Mouse (Mus musculus) intestine, postnatal 0 days (tissue): Measurements from ENCODE around the gene Clca3a1. TPM values are rescaled to one million over a fixed set of nuclear protein-coding genes. Genes with fewer than 3 reads are reported as not detected.
"Not testable (repeated sequence)": the region's sequence is repeated elsewhere in the genome, so short reads cannot be mapped to it uniquely, and the experiment has no call there.

ENCODE experiments used
- ATAC-seq: fragments of 200-750 bp; cut with Nextera tagmentation; 2 replicates; pipeline ENCODE4 v1.8.0; 2017; ENCODE audit warnings: mild to moderate bottlenecking, moderate TSS enrichment, moderate library complexity
- H3K27ac ChIP-seq: fragments of 300-500 bp; sonication (generic); 2 replicates; pipeline ENCODE4 v1.5.1; 2014; ENCODE audit warnings: mild to moderate bottlenecking, low read depth, low read length, moderate library complexity
- H3K27me3 ChIP-seq: fragments of 300-500 bp; sonication (generic); replicated peaks from 2 replicates; pipeline ENCODE4 v1.6.1; 2014; ENCODE audit warnings: low read length, mixed read lengths; ENCODE audit not compliant: control insufficient read depth, insufficient read depth
- H3K36me3 ChIP-seq: fragments of 300-500 bp; sonication (generic); 2 replicates; pipeline ENCODE4 v1.6.1; 2014; ENCODE audit warnings: mild to moderate bottlenecking, moderate library complexity; ENCODE audit not compliant: control insufficient read depth, insufficient read depth
- H3K4me1 ChIP-seq: fragments of 300-500 bp; sonication (generic); replicated peaks from 2 replicates; pipeline ENCODE4 v1.6.1; 2014; ENCODE audit warnings: antibody characterized with exemption, low read length, mixed read lengths; ENCODE audit not compliant: control insufficient read depth, insufficient read depth
- H3K4me2 ChIP-seq: fragments of 300-500 bp; sonication (generic); replicated peaks from 2 replicates; pipeline ENCODE4 v1.6.1; 2014; ENCODE audit warnings: low read depth, mild to moderate bottlenecking, moderate library complexity
- H3K4me3 ChIP-seq: fragments of 300-500 bp; sonication (generic); 2 replicates; pipeline ENCODE4 v1.5.1; 2014; ENCODE audit warnings: low read depth, low read length
- H3K9ac ChIP-seq: fragments of 300-500 bp; sonication (generic); 2 replicates; pipeline ENCODE4 v1.6.1; 2014; ENCODE audit warnings: mild to moderate bottlenecking, low read depth, low read length
- H3K9me3 ChIP-seq: fragments of 300-500 bp; sonication (generic); 2 replicates; pipeline ENCODE4 v1.6.1; 2016; ENCODE audit warnings: mixed run types; ENCODE audit not compliant: control insufficient read depth
- CTCF ChIP-seq: sonication (generic); IDR thresholded peaks from 2 replicates; pipeline ENCODE4 v1.5.1; 2016; ENCODE audit warnings: low read depth, mild to moderate bottlenecking, control low read depth, antibody characterized with exemption, moderate library complexity
- WGBS: fragments of 180-500 bp; shearing (Covaris S2); extraction: QIAGEN DNeasy Blood & Tissue Kit; methylation state at CpG from one replicate; pipeline ENCODE4 v1.1.7; 2014; 5-methylcytosine and 5-hydroxymethylcytosine counted together
- polyA plus RNA-seq: library from polyadenylated mRNA; unstranded; fragments of >200 nt; fragmentation: Nextera tagmentation; extraction: Ambion mirVana; gene quantifications from 2 replicates; pipeline ENCODE4 v1.2.1, GENCODE M21; 2015

The Clca3a1 gene
- polyA plus RNA-seq, 1 experiment from 2014 or later = 3.9 TPM

- H3K27ac ChIP-seq = peak overlapping the region; percentile 46; the same call in 1 of the 2 replicates
- 7% methylated on average over 6 of the region's 6 CpGs for WGBS
- H3K9me3 ChIP-seq = no peaks in the 10 kb centered on the region
- peak overlapping the region; percentile 57 for H3K4me2 ChIP-seq
- H3K27me3 ChIP-seq = no peaks in the 10 kb centered on the region
- no peak overlapping the region for H3K9ac ChIP-seq
- TF ChIP-seq CTCF = no peak
- ATAC-seq = peak; percentile 53
- H3K4me1 ChIP-seq = 0 out of 2 replicates have a peak, but pooled peaks cover 5% of the 10 kb centered on the region
- H3K4me3 ChIP-seq = peak overlapping the region; percentile 20; the same call in 1 of the 2 replicates
- H3K36me3 ChIP-seq = no peaks in the 10 kb centered on the region
Observed at GRCm38 (mm10) chr3:144761454-144761853, 677 bp upstream of the Clca3a1 start.

DNA sequence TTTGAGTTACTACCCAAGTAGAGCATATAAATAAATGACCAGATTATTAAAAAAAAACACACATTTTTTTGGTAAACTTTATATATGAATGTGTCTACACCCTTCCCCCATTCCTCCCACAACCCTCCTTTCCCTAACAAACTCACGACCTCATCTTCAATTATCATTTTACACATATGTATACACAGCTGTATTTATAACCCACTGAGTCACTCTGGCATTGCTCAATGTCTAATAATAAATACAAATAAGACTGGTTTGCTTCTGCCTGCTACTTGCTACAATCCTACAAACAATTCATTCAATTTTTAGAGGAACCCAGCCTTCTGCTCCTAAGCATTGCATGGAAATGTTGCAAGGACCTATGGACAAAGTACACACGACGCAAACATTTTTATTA lies 1.1 kb downstream of the Clca3a1 start:
- H3K4me3 ChIP-seq = no peak overlapping the region
- H3K27ac ChIP-seq = no peak overlapping the region
- H3K27me3 ChIP-seq = no peaks in the 10 kb centered on the region
- H3K9ac ChIP-seq = no peak overlapping the region
- TF ChIP-seq CTCF = no peak
- H3K9me3 ChIP-seq = no peaks in the 10 kb centered on the region
- peak; percentile 13; the same call in 1 of the 2 replicates for ATAC-seq
- H3K4me2 ChIP-seq = peak overlapping the region; percentile 57; the same call in 1 of the 2 replicates
- H3K4me1 ChIP-seq = 0 out of 2 replicates have a peak, but pooled peaks cover 5% of the 10 kb centered on the region
- 24% methylated on average over 3 of the region's 3 CpGs for WGBS
- no peaks in the 10 kb centered on the region for H3K36me3 ChIP-seq

- not testable (repeated sequence) for H3K4me2 ChIP-seq, ATAC-seq, H3K36me3 ChIP-seq, H3K4me3 ChIP-seq, H3K9me3 ChIP-seq, H3K27me3 ChIP-seq, H3K4me1 ChIP-seq, H3K9ac ChIP-seq, H3K27ac ChIP-seq
- WGBS = 91% methylated on average over 8 of the region's 8 CpGs
Observed at GRCm38 (mm10) chr3:144756103-144756502, 4.7 kb downstream of the Clca3a1 start.

DNA sequence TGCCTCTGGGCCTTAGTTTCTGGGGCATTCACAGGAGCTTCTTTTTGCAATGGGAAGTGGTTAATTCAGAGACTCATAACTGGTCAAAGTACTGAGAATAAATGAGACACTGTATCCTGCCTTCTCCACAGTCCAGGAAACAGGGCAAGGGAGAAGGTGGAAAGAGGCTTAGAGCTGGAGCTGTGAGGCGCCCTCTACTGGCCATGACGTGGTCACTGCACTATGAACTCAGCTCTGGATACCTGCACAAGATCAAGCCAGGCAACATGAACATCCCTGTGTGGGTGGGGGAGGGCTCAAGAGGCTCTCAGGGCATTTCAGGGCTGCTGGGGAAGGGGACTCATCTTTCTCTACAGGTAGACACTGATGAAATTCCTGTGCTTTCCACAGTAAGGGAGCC lies 7.7 kb downstream of the Clca3a1 start:
- H3K4me3 ChIP-seq = no peak overlapping the region
- peak; percentile 78 for TF ChIP-seq CTCF
- no peaks in the 10 kb centered on the region for H3K27me3 ChIP-seq
- H3K9ac ChIP-seq = no peak overlapping the region
- WGBS = 11% methylated on average over 2 of the region's 2 CpGs
- no peak overlapping the region for H3K4me2 ChIP-seq
- H3K36me3 ChIP-seq = no peaks in the 10 kb centered on the region
- H3K4me1 ChIP-seq = no peaks in the 10 kb centered on the region
- ATAC-seq = no peak
- H3K27ac ChIP-seq = no peak overlapping the region
- H3K9me3 ChIP-seq = no peaks in the 10 kb centered on the region

- not testable (repeated sequence) for H3K9me3 ChIP-seq, H3K27me3 ChIP-seq, H3K36me3 ChIP-seq, H3K4me1 ChIP-seq, H3K4me2 ChIP-seq, H3K4me3 ChIP-seq, ATAC-seq, H3K9ac ChIP-seq, H3K27ac ChIP-seq
- 67% methylated on average over 18 of the region's 21 CpGs for WGBS
Observed at GRCm38 (mm10) chr3:144749062-144749963, 11.5 kb downstream of the Clca3a1 start.

DNA sequence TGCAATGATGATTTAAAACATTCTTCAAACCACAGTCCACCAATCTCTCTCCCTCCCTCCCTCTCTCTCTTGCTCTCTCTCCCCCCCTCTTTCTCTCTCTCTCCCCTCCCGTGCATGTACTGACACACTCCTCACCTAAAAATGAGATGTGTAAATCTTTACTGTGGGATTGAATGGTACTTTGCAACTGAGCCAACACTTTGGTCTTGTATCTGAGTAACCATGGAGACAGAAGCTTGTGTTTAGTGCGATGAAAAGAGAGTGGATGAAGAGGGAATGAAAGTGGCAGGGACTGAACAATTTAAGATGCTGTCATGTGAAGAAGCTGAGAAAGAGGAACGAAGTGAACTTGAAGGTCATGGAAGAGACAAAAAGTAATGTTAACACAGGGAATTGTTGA lies 13.1 kb downstream of the Clca3a1 start:
- H3K9ac ChIP-seq, H3K4me1 ChIP-seq, H3K4me3 ChIP-seq, H3K27me3 ChIP-seq, H3K9me3 ChIP-seq, H3K36me3 ChIP-seq, ATAC-seq, H3K27ac ChIP-seq, H3K4me2 ChIP-seq: not testable (repeated sequence)
- 33% methylated on average over 3 of the region's 3 CpGs for WGBS

GRCm38 (mm10) chr3:144738396-144738795 lies 22.4 kb downstream of the Clca3a1 start:
- not testable (repeated sequence) for H3K36me3 ChIP-seq, H3K27me3 ChIP-seq, H3K9me3 ChIP-seq, H3K4me3 ChIP-seq, ATAC-seq, H3K4me1 ChIP-seq, H3K9ac ChIP-seq, H3K27ac ChIP-seq, H3K4me2 ChIP-seq
- WGBS = 82% methylated on average over 24 of the region's 24 CpGs
